Mouse (Mus musculus) fibroblast of lung, adult 2 months (primary cell): ENCODE measurements around the gene Prr9.

Experiments
- DNase-seq: peaks from one replicate; pipeline ENCODE4 v3.0.0-alpha.2; 2011; ENCODE audit warnings: low read depth

The Prr9 gene

DNA sequence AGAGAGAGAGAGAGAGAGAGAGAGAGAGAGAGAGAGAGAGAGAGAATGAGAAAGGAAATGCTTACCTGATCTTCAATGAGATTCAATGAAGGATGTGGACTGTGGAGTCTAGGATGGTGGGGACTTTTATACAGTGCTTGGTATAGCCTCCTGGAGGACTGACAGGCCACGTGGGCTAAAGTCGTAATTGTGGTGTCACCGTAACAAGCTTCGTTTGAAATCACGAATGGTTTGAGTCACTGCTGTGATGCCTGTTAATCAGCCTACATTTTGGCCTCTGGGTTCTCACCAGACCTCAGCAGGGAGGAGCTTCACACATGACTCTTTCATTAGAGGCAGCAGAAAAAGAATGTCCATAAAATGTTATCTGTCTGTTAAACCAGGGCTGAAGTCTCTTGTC, at the start of gene Prr9:
TSS of gene Prr9 (minus strand) at position 101 of the 400 bp plus-strand sequence.
- DNase-seq, result no peak

DNA sequence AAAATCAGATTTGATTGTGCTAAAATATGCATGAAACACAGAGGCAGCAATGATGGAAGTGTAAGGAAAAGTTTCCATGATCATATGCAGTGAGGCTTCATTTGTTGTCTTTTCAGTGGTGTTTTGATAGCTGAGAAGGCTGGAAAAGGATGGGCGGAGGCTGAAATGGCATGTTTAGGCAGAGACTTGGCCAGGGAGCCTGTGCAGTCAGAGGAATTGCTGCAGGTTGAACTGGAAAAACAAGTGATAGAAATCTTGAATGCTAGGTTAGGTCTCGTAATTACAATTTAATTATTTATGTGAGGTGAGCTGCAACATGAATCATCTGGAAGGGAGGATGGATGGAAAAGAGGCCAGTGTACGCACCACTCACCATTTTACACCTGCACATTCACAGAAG, 46.1 kb upstream of the Prr9 start:
- no peak for DNase-seq

DNA sequence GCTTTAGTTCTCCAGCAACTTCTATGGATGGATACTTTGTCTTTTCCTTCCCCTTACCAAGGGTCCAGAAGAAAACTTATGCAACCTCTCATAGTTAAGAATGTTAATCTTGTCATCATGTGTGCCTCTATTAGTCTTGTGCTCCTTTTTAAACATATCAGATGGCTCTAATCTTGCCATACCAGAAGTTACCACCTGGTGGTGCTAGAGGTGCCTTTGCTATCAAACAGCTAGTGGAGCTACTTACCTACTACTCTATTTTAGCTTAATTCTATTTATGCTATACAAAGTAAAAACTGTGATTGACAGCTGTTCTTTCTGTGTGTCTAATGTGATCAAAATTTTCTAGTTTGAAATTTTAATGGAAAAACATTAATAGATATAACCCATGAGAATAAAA, 29.6 kb upstream of the Prr9 start:
- DNase-seq, result no peak

DNA sequence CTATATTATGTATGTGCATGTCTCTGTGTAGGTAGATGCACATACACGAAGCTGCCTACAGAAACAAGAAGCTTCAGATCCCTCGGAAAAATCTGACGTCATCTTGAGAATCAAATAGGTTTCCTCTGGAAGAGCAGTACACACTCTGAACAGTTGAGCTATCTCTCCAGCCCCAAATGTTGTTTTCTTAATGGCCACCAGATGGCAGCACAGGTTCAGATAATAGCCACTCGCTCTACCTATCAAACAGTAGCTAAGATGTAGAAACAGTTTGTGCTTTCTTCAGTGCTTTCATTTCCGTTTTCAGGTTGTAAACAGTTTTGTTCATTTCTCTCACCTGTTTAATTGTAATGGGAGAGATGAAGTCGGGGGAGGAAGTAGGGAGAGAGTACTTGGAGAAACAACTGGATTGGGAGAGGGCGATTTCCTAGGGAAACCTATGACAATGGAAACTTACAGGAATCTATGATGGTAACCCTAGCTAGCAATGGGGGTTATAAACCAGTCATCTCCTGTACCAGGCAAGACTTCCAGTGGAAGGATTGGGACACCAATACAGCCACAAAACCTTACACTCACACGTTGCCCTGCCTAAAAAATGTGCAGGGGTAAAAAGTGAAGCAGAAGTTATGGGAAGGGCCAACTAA, 27.0 kb upstream of the Prr9 start:
- DNase-seq, result no peak

DNA sequence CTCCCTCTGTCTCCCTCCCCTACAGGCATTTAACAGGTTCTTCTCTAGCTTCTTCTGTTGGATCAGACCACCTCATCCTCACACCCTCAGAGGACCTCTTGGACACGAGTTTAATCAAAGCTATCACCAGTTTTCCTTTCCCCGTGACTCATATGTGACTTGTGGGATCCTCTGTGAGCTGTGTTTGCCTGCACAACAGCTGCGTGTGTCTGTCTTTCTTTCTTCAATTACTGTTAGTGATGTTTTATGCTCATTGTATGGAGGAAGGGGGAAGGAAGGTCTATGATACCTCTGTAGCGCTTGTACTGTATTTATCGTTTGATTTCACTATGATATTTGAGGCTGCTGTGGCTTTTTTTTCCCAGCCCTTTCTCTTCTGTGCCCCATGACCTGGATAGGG, 24.2 kb upstream of the Prr9 start:
- no peak for DNase-seq

DNA sequence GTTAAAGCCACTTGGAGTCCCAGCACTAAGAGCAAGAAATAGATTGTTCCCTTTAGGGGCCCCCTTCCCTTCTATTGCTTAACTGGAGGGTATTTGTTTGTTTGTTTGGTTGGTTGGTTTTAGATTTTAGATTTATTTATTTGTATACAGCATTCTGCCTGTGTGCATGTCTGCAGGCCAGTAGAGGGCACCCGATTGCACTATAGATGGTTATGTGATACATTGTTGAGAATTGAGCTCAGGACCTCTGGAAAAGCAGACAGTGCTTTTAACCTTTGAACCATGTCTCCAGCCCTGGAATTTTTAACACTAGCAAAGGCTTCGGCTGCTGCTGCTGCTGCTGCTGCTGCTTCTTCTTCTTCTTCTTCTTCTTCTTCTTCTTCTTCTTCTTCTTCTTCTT, 23.7 kb upstream of the Prr9 start:
- no peak for DNase-seq

DNA sequence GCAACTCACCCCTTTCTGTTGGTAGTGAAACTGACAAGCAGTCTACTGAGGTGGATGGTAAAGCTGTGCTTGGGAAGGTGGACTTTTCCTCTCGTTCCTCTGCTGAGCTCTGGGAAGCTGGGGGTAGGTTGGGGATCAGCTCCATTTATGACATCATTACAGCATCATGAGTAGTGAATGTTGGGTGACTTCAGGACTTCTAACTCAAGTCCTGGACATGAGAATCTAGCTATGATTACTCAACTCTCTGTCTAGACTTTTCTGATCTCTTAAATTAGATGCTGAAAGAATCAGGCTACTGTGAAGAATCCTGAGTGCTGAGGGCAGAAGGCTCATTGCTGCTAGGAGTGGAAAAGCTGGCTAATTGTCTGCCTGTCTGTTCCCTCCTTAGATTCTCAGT, 18.9 kb upstream of the Prr9 start, which contains the start of gene Lelp1:
TSS of gene Lelp1 (minus strand) at position 101 of the 400 bp plus-strand sequence.
- DNase-seq, result no peak

DNA sequence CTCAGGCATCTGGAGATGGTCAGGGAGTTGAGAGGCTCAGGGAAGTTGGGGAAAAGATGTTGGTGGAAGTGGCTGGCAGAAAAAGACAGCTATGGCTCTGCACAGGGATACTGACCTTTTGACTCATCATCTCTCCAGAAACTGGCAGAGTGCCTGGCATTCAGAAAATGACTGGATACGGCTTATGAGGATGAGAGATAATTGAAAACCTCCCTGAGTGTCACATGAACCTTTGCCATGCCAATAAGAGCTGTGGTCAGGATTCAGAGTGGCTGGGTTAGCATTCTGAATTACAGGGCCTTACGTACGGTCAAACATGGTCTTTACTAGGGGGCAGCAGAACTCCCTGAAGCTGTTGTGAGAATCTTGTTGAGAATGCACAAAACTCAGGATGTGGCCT, 2.8 kb downstream of the Prr9 start:
- no peak for DNase-seq

DNA sequence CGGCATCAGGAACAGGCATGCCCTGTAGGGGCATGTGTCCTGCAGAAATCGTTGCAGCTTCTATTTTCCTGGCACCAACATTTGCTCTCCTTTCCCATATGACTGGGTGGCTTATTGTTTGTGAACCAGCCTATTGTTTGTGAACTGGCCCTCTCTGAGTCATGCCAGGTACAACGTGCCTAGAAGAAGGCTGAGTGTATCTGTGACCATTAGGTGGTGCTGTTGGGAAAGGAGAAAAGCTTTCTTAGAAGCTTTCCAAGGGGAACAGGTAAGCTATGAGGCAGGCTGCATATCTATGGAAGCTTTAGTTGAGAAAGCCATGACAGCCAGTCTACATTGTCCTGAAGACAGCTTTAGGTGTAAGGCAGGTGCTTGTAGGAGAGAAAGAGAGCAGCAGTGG, 5.8 kb downstream of the Prr9 start:
- DNase-seq, result no peak

DNA sequence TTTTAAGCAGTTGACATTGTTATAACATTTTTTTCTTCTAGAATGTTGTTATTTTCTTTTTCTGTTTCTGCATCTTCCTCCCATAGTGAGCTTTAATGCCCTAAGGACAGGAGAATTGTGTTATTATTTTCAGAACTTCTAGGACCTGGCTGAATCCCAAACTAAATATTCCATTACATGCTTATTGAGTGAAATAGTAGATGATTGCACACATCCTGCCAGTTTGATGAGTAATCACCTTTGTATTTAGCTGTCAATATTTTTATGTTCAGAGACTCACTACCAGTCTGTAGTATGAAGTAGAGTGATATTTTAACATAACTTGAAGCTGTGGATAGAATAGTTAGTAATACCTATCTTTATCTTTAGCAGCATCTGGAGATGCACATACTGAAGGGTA, 12.2 kb downstream of the Prr9 start:
- no peak for DNase-seq

DNA sequence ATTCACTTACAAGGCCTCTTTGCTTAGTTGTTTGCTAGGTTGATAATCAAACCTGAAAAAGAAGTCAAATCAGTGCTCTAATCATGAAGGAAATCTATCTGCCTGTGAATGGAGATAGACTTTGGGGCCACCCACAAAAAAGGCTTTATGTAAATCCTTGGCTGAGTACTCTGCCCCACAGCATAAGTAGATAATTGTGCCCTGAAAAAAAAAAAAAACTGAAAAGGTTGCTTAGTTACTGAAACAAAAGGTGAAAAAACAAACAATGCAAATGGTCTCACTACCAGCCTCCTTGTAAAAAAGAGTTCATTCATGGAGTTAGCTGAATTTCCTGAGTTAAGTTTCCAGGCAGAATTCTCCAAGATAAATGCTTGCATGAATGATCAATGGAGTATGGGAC, 13.0 kb downstream of the Prr9 start:
- no peak for DNase-seq

DNA sequence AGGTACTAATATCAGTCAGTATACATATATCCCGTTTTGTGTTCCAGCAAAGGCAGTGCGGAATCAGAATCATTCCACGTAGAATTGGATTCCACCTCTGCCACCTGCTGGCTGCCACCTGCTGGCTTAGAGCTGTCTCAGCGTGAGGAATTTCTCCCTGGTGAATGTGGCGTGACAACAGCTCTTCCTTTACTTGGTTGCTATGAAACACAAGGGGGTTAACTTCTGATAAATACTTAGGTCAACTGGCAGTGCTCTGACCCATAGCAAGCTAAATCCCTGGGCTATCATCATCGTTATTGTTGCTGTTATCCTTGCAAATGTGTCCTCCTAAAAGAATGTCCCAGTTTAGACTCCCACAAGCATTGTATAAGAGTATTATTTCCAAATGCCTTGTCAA, 17.2 kb downstream of the Prr9 start:
- DNase-seq, result no peak

DNA sequence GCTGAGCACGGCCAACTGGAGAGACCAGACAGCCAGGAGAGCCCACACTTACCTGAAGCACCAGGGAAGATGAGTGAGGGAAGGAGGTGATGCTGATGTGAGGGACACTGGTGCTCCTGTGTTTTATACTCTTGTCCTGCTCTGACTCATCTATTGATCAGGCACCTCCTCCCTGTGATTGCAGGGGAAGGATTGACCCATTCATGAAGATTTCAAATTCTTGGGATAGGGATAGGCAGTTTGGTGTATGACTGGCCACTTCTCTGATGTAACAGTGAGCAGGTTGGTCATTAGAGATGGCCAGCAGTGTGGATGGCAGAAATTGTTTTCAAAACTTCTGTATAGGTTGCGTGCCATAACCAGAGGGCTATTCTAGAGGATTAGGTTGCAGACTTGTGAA, 40.7 kb downstream of the Prr9 start, which contains the start of gene Lor:
TSS of gene Lor (minus strand) at position 101 of the 400 bp plus-strand sequence.
- DNase-seq, result no peak

DNA sequence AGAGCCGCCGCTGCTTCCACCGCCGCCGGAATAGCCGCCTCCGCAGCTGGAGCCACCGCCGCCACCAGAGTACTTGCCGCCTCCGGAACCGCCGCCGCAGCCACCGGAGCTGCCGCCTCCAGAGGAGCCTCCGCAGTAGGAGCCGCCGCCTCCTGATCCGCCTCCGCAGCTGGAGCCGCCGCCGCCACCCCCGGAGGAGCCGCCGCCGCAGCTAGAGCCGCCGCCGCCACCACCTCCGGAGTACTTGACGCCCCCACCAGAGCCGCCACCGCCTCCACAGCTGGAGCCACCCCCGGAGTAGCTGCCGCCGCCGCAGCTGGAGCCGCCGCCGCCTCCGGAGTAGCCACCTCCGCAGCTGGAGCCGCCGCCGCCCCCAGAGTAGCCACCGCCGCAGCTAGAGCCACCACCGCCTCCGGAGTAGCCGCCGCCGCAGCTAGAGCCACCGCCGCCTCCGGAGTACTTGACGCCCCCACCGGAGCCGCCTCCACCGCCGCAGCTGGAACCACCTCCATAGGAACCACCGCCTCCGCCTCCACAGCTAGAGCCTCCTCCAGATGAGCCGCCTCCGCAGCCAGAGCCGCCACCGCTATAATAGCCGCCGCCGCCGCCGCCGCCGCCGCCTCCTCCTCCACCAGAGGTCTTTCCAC, 42.3 kb downstream of the Prr9 start:
- DNase-seq, result no peak

DNA sequence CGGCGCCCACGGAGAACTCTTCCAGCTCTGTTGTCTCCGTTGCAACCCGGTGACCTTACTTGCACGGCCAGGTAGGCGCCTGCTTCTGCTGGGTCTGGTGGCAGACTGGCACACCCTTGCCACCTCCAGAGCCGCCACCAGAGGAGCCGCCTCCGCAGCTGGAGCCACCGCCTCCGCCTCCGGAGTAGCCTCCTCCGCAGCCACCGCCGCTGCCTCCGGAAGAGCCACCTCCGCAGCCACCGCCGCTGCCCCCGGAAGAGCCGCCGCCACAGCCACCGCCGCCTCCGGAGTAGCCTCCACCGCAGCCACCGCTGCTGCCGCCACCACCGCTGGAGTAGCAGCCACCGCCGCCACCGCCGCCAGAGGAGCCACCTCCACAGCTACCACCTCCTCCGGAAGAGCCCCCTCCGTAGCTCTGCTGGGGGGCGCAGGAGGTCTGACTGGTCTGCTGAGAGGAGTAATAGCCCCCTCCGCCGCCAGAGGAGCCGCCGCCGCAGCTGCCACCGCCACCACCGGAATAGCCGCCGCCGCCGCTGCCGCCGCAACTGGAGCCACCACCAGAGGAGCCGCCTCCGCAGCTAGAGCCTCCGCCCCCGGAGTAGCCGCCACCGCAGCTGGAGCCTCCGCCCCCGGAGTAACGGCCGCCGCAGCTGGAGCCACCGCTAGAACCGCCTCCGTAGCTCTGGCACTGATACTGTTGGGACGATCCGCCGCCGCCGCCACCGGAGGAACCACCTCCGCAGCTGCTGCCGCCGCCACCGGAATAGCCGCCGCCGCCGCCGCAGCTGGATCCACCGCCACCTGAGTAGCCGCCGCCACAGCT, 43.1 kb downstream of the Prr9 start:
- no peak for DNase-seq
